Mouse (Mus musculus): ENCODE results near the gene Clrn1.
"Not testable (repeated sequence)": the region's sequence is repeated elsewhere in the genome, so short reads cannot be mapped to it uniquely, and the experiment has no call there.

The Clrn1 gene

GRCm38 (mm10) chr3:58884801-58885573 lies at the start of gene Clrn1:
Gene Clrn1, minus strand, starts transcription at chr3:58885340.
- DNase-seq (ENCODE audit: low spot score in 2 of 2), result no peak

- DNase-seq (ENCODE audit: low spot score in 2 of 2), result no peak
These were observed 38.9 kb upstream of the Clrn1 start for GRCm38 (mm10) chr3:58924027-58924426.

- DNase-seq (ENCODE audit: low spot score in 2 of 2), result no peak
These were observed 38.0 kb upstream of the Clrn1 start for GRCm38 (mm10) chr3:58923140-58923539.

GRCm38 (mm10) chr3:58922636-58923035 lies 37.5 kb upstream of the Clrn1 start:
- DNase-seq (ENCODE audit: low spot score in 2 of 2), result no peak

GRCm38 (mm10) chr3:58921316-58921715 lies 36.2 kb upstream of the Clrn1 start:
- DNase-seq (ENCODE audit: low spot score in 2 of 2), result no peak

- DNase-seq (ENCODE audit: low spot score in 2 of 2), result no peak
These were observed 19.5 kb upstream of the Clrn1 start for GRCm38 (mm10) chr3:58904656-58905055.

GRCm38 (mm10) chr3:58902051-58902758 lies 17.1 kb upstream of the Clrn1 start:
- no peak for DNase-seq (ENCODE audit: low spot score in 2 of 2)

GRCm38 (mm10) chr3:58895131-58895530 lies 10.0 kb upstream of the Clrn1 start:
- DNase-seq (ENCODE audit: low spot score in 2 of 2), result no peak

- no peak for DNase-seq (ENCODE audit: low spot score in 2 of 2)
These were observed 9.4 kb upstream of the Clrn1 start for GRCm38 (mm10) chr3:58894529-58894928.

- DNase-seq (ENCODE audit: low spot score in 2 of 2), result no peak
These were observed 4.5 kb upstream of the Clrn1 start for GRCm38 (mm10) chr3:58889670-58890069.

GRCm38 (mm10) chr3:58888131-58888715 lies 3.1 kb upstream of the Clrn1 start:
- DNase-seq (ENCODE audit: low spot score in 2 of 2), result no peak

- no peak for DNase-seq (ENCODE audit: low spot score in 2 of 2)
These were observed 2.6 kb upstream of the Clrn1 start for GRCm38 (mm10) chr3:58887719-58888118.

GRCm38 (mm10) chr3:58883511-58883907 lies 1.6 kb downstream of the Clrn1 start:
- no peak for DNase-seq (ENCODE audit: low spot score in 2 of 2)

- peak in 1 of 2 experiments; percentile 11 for DNase-seq (ENCODE audit: low spot score in 2 of 2)
These were observed 2.1 kb downstream of the Clrn1 start for GRCm38 (mm10) chr3:58882878-58883510.

GRCm38 (mm10) chr3:58881016-58881415 lies 4.1 kb downstream of the Clrn1 start:
- no peak for DNase-seq (ENCODE audit: low spot score in 2 of 2)

GRCm38 (mm10) chr3:58880181-58880580 lies 5.0 kb downstream of the Clrn1 start:
- no peak for DNase-seq (ENCODE audit: low spot score in 2 of 2)

- DNase-seq (ENCODE audit: low spot score in 2 of 2), result not testable (repeated sequence)
These were observed 13.3 kb downstream of the Clrn1 start for GRCm38 (mm10) chr3:58871882-58872281.

GRCm38 (mm10) chr3:58865690-58866089 lies 19.4 kb downstream of the Clrn1 start:
- no peak for DNase-seq (ENCODE audit: low spot score in 2 of 2)

GRCm38 (mm10) chr3:58862976-58863375 lies 22.2 kb downstream of the Clrn1 start:
- DNase-seq (ENCODE audit: low spot score in 2 of 2), result no peak

- no peak for DNase-seq (ENCODE audit: low spot score in 2 of 2)
These were observed 41.7 kb downstream of the Clrn1 start for GRCm38 (mm10) chr3:58843415-58843814.

- no peak for DNase-seq (ENCODE audit: low spot score in 2 of 2)
These were observed 51.5 kb downstream of the Clrn1 start for GRCm38 (mm10) chr3:58833442-58834160.

GRCm38 (mm10) chr3:58832888-58833287 lies 52.3 kb downstream of the Clrn1 start:
- DNase-seq (ENCODE audit: low spot score in 2 of 2), result no peak

Data from urinary bladder, postnatal 36 days (tissue).